Mouse (Mus musculus) MEL (cell line): ENCODE results near the gene Daxx. TPM values are rescaled to one million over a fixed set of nuclear protein-coding genes. Genes with fewer than 3 reads are reported as not detected.

ENCODE experiments used
- DNase-seq: peaks from one replicate; pipeline ENCODE4 v3.0.0; 2011; ENCODE audit warnings: low read depth, low spot score
- H3K27ac ChIP-seq: 2 replicates; pipeline ENCODE4 v1.5.1; 2012; ENCODE audit warnings: low read depth, mild to moderate bottlenecking, control low read depth, low read length, moderate library complexity; ENCODE audit not compliant: control insufficient read depth
- H3K27me3 ChIP-seq, 2 experiments: fragments of 150-350 bp in 1 of 2; sonication (generic) in 1 of 2; 2 replicates each; pipeline ENCODE4 v1.6.1; 2012; ENCODE audit warnings: low read length in 2 of 2, mild to moderate bottlenecking in 2 of 2, improper control_type of control experiment in 1 of 2, moderate library complexity in 1 of 2; ENCODE audit not compliant: insufficient read depth in 2 of 2, control insufficient read depth in 1 of 2
- H3K36me3 ChIP-seq, 2 experiments: 2 replicates each; pipeline ENCODE4 v1.6.1; 2012 to 2014; ENCODE audit warnings: low read length in 2 of 2, improper control_type of control experiment in 1 of 2, inconsistent platforms in 1 of 2, mild to moderate bottlenecking in 1 of 2; ENCODE audit not compliant: insufficient read depth in 2 of 2, control insufficient read depth in 1 of 2
- H3K4me1 ChIP-seq, 2 experiments: fragments of 150-350 bp in 1 of 2; sonication (generic) in 1 of 2; 2 replicates each; pipeline ENCODE4 v1.6.1; 2012; ENCODE audit warnings: low read length in 2 of 2, improper control_type of control experiment in 1 of 2, mild to moderate bottlenecking in 1 of 2; ENCODE audit not compliant: insufficient read depth in 2 of 2, control insufficient read depth in 1 of 2
- H3K4me3 ChIP-seq, 2 experiments: fragments of 150-350 bp in 1 of 2; sonication (generic) in 1 of 2; 2 replicates each; pipeline ENCODE4 v1.5.1; 2012; ENCODE audit warnings: low read depth in 2 of 2, low read length in 2 of 2, mild to moderate bottlenecking in 2 of 2, moderate library complexity in 2 of 2, control low read depth in 1 of 2, improper control_type of control experiment in 1 of 2; ENCODE audit not compliant: control insufficient read depth in 1 of 2, insufficient read depth in 1 of 2
- H3K79me2 ChIP-seq: 2 replicates; pipeline ENCODE4 v1.6.1; 2012; ENCODE audit warnings: mild to moderate bottlenecking, low read length, moderate library complexity; ENCODE audit not compliant: control insufficient read depth, poor library complexity, insufficient read depth
- H3K9ac ChIP-seq: 2 replicates; pipeline ENCODE4 v1.6.1; 2012; ENCODE audit warnings: low read depth, mild to moderate bottlenecking, control low read depth, low read length, moderate library complexity; ENCODE audit not compliant: control insufficient read depth, poor library complexity, severe bottlenecking
- H3K9me3 ChIP-seq: fragments of 150-350 bp; sonication (generic); replicated peaks from 2 replicates; pipeline ENCODE4 v1.6.1; 2012; ENCODE audit warnings: mild to moderate bottlenecking, low read length, improper control_type of control experiment, moderate library complexity; ENCODE audit not compliant: insufficient read depth
- CTCF ChIP-seq, 3 experiments: IDR thresholded peaks in 2 of 3; conservative IDR thresholded peaks in 1 of 3; 2 replicates each; pipeline ENCODE4 v1.5.1; 2011 to 2012; ENCODE audit warnings: low read length in 3 of 3, low read depth in 2 of 3, mild to moderate bottlenecking in 2 of 3, improper control_type of control experiment in 1 of 3, inconsistent platforms in 1 of 3, mixed read lengths in 1 of 3, moderate library complexity in 1 of 3; ENCODE audit not compliant: control insufficient read depth in 1 of 3, insufficient read depth in 1 of 3, poor library complexity in 1 of 3, severe bottlenecking in 1 of 3
- E2F4 ChIP-seq: IDR thresholded peaks from 2 replicates; pipeline ENCODE4 v1.6.1; 2011; ENCODE audit warnings: low read depth, low read length, improper control_type of control experiment, borderline replicate concordance
- GATA1 ChIP-seq: IDR thresholded peaks from 2 replicates; pipeline ENCODE4 v1.6.1; 2011; ENCODE audit warnings: low read depth, low read length, improper control_type of control experiment
- HCFC1 ChIP-seq: IDR thresholded peaks from 2 replicates; pipeline ENCODE4 v1.6.1; 2012; ENCODE audit warnings: low read depth, mild to moderate bottlenecking, inconsistent platforms, low read length, improper control_type of control experiment, moderate library complexity
- MAFK ChIP-seq: IDR thresholded peaks from 2 replicates; pipeline ENCODE4 v1.6.1; 2011; ENCODE audit warnings: low read depth, mild to moderate bottlenecking, low read length, improper control_type of control experiment, borderline replicate concordance
- MAZ ChIP-seq: IDR thresholded peaks from 2 replicates; pipeline ENCODE4 v1.6.1; 2012; ENCODE audit warnings: low read depth, mild to moderate bottlenecking, inconsistent platforms, low read length, improper control_type of control experiment
- NELFE ChIP-seq: IDR thresholded peaks from 2 replicates; pipeline ENCODE4 v1.6.1; 2011; ENCODE audit warnings: low read depth, low read length, improper control_type of control experiment
- NRF1 ChIP-seq: IDR thresholded peaks from 2 replicates; pipeline ENCODE4 v1.6.1; 2014; ENCODE audit warnings: low read depth, mild to moderate bottlenecking, inconsistent platforms, low read length, improper control_type of control experiment, moderate library complexity; ENCODE audit not compliant: poor library complexity, insufficient read depth, severe bottlenecking
- POLR2A ChIP-seq, 2 experiments: IDR thresholded peaks; 2 replicates each; pipeline ENCODE4 v1.6.1; 2011 to 2012; ENCODE audit warnings: low read length in 2 of 2, mild to moderate bottlenecking in 2 of 2, control low read depth in 1 of 2, improper control_type of control experiment in 1 of 2, low read depth in 1 of 2, moderate library complexity in 1 of 2; ENCODE audit not compliant: control insufficient read depth in 1 of 2, insufficient read depth in 1 of 2, poor library complexity in 1 of 2
- POLR2AphosphoS2 ChIP-seq: IDR thresholded peaks from 2 replicates; pipeline ENCODE4 v1.6.1; 2011; ENCODE audit warnings: low read length, improper control_type of control experiment
- POLR2AphosphoS5 ChIP-seq: IDR thresholded peaks from 2 replicates; pipeline ENCODE4 v1.6.1; 2012; ENCODE audit warnings: low read depth, borderline replicate concordance, mild to moderate bottlenecking, inconsistent platforms, low read length, moderate library complexity, mixed read lengths
- TBP ChIP-seq: IDR thresholded peaks from 2 replicates; pipeline ENCODE4 v1.8.0; 2011; ENCODE audit warnings: low read depth, low read length, improper control_type of control experiment
- UBTF ChIP-seq: IDR thresholded peaks from 2 replicates; pipeline ENCODE4 v1.6.1; 2012; ENCODE audit warnings: low read depth, mild to moderate bottlenecking, inconsistent platforms, low read length, improper control_type of control experiment, moderate library complexity, borderline replicate concordance; ENCODE audit not compliant: insufficient read depth
- ZMIZ1 ChIP-seq: IDR thresholded peaks from 2 replicates; pipeline ENCODE4 v1.6.1; 2012; ENCODE audit warnings: low read depth, mild to moderate bottlenecking, inconsistent platforms, low read length, improper control_type of control experiment, moderate library complexity
- polyA plus RNA-seq, 2 experiments: library from polyadenylated mRNA; stranded (reverse) in 1 of 2; unstranded in 1 of 2; fragments of >175 nt in 1 of 2; fragments of >200 nt in 1 of 2; gene quantifications; 2 replicates each; pipeline versions ENCODE4 v1.2.1 to v1.2.4; 2012; ENCODE audit warnings: low replicate concordance in 2 of 2, low read depth in 1 of 2; ENCODE audit not compliant: insufficient read length in 2 of 2, insufficient read depth in 1 of 2, missing spikeins in 1 of 2
- total RNA-seq: library from RNA; depleted of rRNA; stranded (reverse); fragments of 300-350 nt; gene quantifications from 2 replicates; pipeline ENCODE4 v1.2.3, GENCODE M21; 2012

Gene Daxx
- total and polyA plus RNA-seq, 3 experiments, result 40.6 to 68.0 TPM; not detected in 1

- Histone ChIP-seq H3K79me2 (peaks cover 38% of the 10 kb centered on the region), H3K27me3 (no peaks in the 10 kb centered on the region), H3K4me3 (no peak overlapping the region), H3K9me3 (no peaks in the 10 kb centered on the region), H3K4me1 (peaks cover 0 to 7% of the 10 kb centered on the region in 2 experiments; a peak in 2 of 4 replicates), H3K36me3 (peaks cover 10 to 15% of the 10 kb centered on the region in 2 experiments), H3K27ac (no peak overlapping the region), H3K9ac (no peak overlapping the region)
- no peak for TF ChIP-seq POLR2AphosphoS2
- TF ChIP-seq UBTF, result no peak
- TF ChIP-seq MAFK, result no peak
- no peak for TF ChIP-seq MAZ
- no peak for TF ChIP-seq CTCF (IDR thresholded peaks at IDR 0.05 in 2 of 3, conservative IDR thresholded peaks at IDR 0.05 in 1 of 3; ENCODE audit: control insufficient read depth in 1 of 3, insufficient read depth in 1 of 3, low read depth in 2 of 3, low read length in 3 of 3, poor library complexity in 1 of 3, severe bottlenecking in 1 of 3)
- TF ChIP-seq NRF1, result no peak
- no peak for TF ChIP-seq POLR2A (IDR thresholded peaks at IDR 0.05; ENCODE audit: control insufficient read depth in 1 of 2, insufficient read depth in 1 of 2, low read depth in 1 of 2, low read length in 2 of 2, poor library complexity in 1 of 2)
- no peak for DNase-seq
Observed at GRCm38 (mm10) chr17:33957493-33957892, 48.3 kb downstream of the Daxx start.

GRCm38 (mm10) chr17:33958451-33958850 lies 49.2 kb downstream of the Daxx start:
- no peak overlapping the region for H3K27ac ChIP-seq

GRCm38 (mm10) chr17:33959135-33959534 lies 49.9 kb downstream of the Daxx start:
- TF ChIP-seq NELFE (no peak), GATA1 (no peak), ZMIZ1 (no peak), TBP (no peak), POLR2AphosphoS5 (no peak)
- TF ChIP-seq, all 39 proteins: peak for 0
- no peak for DNase-seq
- Histone ChIP-seq H3K27ac (no peak overlapping the region), H3K9me3 (no peaks in the 10 kb centered on the region), H3K79me2 (peaks cover 23% of the 10 kb centered on the region), H3K36me3 (peaks cover 4 to 5% of the 10 kb centered on the region in 2 experiments), H3K4me3 (no peak overlapping the region), H3K4me1 (no peaks in the 10 kb centered on the region), H3K27me3 (no peaks in the 10 kb centered on the region), H3K9ac (no peak overlapping the region)

More at GRCm38 (mm10) chr17:33958451-33958850, 49.2 kb downstream of the Daxx start:
- no peak overlapping the region for H3K4me3 ChIP-seq
- peaks cover 5 to 6% of the 10 kb centered on the region in 2 experiments for H3K36me3 ChIP-seq
- TF ChIP-seq HCFC1, result no peak
- TF ChIP-seq E2F4, result no peak
- H3K9me3 ChIP-seq, result no peaks in the 10 kb centered on the region
- peaks cover 29% of the 10 kb centered on the region for H3K79me2 ChIP-seq
- H3K4me1 ChIP-seq, result no peaks in the 10 kb centered on the region
- no peak overlapping the region for H3K9ac ChIP-seq
- no peak for DNase-seq
- H3K27me3 ChIP-seq, result no peaks in the 10 kb centered on the region
